Mouse (Mus musculus) lung, adult 10 weeks (tissue): Measurements from ENCODE around the gene Cyp2c67. TPM values are rescaled to one million over a fixed set of nuclear protein-coding genes. Genes with fewer than 3 reads are reported as not detected.

ENCODE experiments used
- polyA plus RNA-seq: library from polyadenylated mRNA; stranded (reverse); fragments of 350-450 nt; fragmentation: Illumina TruSeq; extraction: RNeasy Lipid Tissue Mini Kit (QIAGEN cat#74804); gene quantifications from one replicate; pipeline ENCODE4 v1.2.3, GENCODE M21; 2014; ENCODE audit warnings: low read depth, low replicate concordance; ENCODE audit not compliant: insufficient read depth

Gene Cyp2c67
- polyA plus RNA-seq = not detected

GRCm38 (mm10) chr19:39648938-39649337, at the start of gene Cyp2c67:
Cyp2c67 (minus strand) TSS chr19:39649051.

Other genes starting within 250 kb of the Cyp2c67 start
- gene Cyp2c38, start 186.0 kb downstream of the Cyp2c67 start, polyA plus RNA-seq = not detected
- not detected for gene Cyp2c39, start 138.2 kb downstream of the Cyp2c67 start, polyA plus RNA-seq
- gene Cyp2c68, start 92.0 kb upstream of the Cyp2c67 start, polyA plus RNA-seq = not detected
- gene Cyp2c40, start 163.8 kb upstream of the Cyp2c67 start, polyA plus RNA-seq = not detected
- not detected for gene Cyp2c69, start 237.7 kb upstream of the Cyp2c67 start, polyA plus RNA-seq